Mouse (Mus musculus) left cerebral cortex, postnatal 25 days (tissue): ENCODE data around the gene Olfr958. TPM values are rescaled to one million over a fixed set of nuclear protein-coding genes. Genes with fewer than 3 reads are reported as not detected.

Experiments used
- DNase-seq, 2 experiments: peaks; one replicate each; pipeline ENCODE4 v3.0.0; 2022; ENCODE audit warnings: low spot score in 2 of 2, mixed read lengths in 1 of 2
- intact Hi-C: fragments of 180-260 bp; cut with DNase I; formaldehyde crosslinking; loops from one replicate; pipeline ENCODE4 v1.15.1; 2025
- total RNA-seq, 2 experiments: library from RNA; stranded (reverse); gene quantifications; 2 replicates each; pipeline ENCODE4 v1.2.3; 2021

Gene Olfr958
- total RNA-seq: not detected

DNA sequence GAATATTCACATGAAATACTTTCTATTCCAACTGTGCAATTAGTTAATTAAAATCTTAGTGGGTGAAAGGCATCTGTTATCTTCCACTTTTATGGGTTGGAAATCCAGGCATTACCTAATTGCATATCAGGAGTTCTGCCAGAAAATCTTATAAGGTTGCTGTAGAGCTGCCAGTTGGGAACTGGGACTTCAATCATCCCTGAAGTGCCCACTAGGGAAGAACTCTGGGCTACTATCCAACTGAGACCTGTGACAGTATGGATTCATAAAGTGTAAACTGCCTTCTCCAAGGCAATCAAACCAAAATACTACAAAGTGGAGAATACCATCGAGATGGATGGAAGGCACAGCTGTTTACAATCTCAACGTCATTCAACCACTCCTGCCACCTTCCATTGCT, at the start of gene Olfr958:
Gene Olfr958, minus strand, starts transcription at position 109 of the 400 bp plus-strand sequence.
- no peak for DNase-seq
- intact Hi-C loops: no loop called here

DNA sequence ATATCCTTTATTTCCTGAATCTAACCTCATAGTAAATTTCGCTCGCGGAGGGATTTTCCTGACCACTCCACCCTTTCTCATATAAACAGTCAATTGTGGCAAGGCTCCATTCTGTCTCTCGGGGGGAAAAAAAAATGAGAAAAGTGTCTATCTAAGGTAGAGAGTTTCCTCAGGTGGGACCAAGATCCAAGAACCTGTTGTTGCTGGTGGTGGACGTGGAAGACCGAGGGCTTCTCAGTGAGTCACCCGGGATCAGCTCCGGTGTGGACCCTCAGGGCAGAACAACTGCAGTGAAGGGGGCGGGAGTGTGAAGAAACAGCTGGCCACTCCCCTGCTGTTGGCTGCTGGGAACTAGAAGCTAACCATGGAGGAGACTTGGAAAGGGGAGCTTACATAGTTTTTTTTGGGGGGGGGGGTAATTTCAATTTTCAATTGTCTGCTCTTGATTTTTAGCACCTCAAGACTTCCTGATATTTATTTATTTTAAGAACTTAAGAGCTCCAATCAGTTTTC, 49.5 kb upstream of the Olfr958 start:
- intact Hi-C loops: loop anchor here (5.0 kb wide), 1 partner anchor 796 kb away; no protein-coding TSS in a partner anchor
- DNase-seq: no peak

DNA sequence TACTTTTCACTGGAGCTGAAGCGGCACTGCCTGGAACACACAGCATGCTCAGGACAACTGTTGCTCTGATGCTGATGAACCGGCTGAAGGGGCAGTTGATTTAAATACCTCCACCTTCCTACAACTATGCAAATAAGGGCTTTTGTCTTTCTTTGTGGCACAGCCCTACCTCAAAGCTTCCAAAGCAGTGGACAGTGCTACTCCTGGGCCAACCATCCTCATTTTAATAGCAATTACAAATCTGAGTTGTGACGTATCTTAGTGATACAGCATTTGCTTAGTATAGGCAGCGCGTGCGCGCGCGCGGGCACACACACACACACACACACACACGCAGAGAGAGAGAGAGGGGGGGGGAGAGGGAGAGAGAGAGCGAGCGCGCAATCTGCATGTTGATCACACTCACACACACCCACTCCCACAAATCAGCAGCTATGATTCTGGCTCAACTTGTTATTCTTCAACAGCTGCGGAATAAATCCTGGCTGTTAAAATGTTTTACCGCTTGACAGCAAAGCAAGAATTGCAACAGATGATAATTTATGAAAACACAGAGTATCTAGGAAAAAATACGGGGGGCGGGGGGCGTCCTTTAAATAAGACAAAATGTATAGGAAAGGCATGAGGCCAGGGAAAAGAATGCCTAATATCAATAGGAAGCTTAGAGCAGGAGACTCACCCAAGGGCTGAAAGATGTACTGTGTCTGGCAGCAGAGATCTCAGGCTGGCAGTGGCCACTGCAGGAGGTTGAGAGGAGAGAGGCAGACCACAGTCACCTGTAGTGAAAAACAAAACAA, 48.9 kb upstream of the Olfr958 start:
- DNase-seq: peak; percentile 22 to 25
- intact Hi-C loops: loop anchor here (5.0 kb wide), 1 partner anchor 795 kb away; no protein-coding TSS in a partner anchor

DNA sequence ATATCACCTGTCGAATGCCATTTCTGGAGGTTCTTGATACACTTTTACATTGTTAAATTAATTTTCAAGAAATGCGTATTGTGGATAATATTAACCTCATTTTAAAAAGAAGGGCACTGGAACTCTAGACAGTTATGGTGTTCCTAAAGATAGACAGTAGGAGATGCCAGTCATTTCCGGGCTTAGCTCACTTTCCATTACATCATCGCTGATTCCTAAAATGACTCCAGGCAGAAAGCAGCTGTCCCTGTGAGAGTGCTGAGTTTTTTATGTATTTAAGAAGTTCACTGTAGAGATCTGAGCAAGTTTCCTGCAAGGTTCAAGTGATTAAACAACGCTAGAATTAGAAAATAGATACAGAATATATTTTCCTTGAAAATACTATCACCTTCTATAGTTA, 23.2 kb upstream of the Olfr958 start:
- DNase-seq: peak in 1 of 2 experiments; percentile 56
- intact Hi-C loops: no loop called here

DNA sequence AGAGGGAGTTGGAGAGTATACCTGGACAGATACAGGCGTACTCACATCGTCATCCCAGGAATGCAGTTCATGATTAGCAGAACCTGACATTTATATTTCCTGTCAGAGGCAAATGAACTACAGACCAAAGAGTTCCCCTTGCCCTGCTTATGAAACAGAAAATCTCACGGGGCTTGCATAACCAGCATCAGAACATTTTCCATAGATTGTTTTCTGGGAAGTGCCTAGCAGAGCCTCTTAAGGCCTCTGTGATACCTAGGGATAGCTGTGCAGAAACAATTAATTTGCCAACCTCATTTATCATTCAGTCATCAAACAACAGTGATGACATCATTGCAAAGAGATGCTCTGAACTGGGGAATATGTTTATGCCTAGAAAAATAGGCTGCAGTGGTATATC, 21.6 kb upstream of the Olfr958 start, which contains the start of gene Olfr959:
Gene Olfr959, minus strand, starts transcription at position 101 of the 400 bp plus-strand sequence.
- intact Hi-C loops: no loop called here
- DNase-seq: no peak

DNA sequence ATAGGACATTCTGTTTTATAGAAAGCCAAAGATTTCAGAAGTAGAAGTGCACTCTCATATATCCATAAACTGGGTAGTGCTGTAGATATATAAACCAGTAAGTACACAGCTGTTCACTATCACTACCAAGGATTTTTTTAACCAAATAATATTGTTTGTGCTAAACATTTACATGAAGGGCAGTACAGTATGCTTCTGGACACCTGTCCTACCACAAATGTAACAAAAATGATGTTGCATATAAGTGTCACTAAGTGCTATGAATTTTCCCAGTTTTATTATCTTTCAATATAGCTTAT, 4.4 kb upstream of the Olfr958 start:
- no peak for DNase-seq
- intact Hi-C loops: no loop called here

DNA sequence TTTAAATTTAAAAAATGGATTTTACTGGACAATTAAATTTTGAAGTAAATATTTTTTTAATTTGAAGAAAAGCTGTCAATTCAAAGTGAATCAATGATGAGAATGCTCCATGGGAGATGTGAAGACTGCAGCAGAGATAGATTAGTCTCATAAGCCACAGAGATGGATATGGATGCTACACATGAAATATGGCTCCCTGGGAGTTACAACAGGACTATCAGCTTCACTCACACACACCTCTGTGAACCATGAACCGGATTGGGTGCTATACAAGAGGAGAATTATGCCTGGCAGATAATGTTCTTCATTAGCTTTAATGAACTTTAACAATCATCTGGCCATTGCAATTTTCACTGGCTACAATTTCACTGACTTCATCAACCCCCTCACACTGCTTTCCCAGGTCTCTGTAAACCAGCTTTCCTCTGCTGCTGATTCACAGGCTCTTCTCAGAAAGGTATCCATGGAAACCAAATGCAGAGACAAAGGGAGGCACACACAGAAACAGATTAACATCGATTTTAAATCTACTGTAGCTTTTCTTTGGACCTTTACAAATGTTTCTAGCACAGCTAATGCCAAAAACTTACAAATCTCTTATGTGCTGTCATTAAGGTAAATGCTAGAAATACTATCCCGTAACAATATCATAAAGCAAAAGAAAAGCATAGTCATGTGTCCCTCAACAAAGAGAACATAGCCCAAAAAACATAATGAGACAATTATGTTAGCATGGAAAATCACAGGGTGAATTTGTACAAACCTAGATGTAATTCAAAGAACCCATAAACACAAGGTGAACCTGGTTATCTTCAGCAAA, 3.9 kb upstream of the Olfr958 start:
- DNase-seq: peak; percentile 34 to 47
- intact Hi-C loops: no loop called here

DNA sequence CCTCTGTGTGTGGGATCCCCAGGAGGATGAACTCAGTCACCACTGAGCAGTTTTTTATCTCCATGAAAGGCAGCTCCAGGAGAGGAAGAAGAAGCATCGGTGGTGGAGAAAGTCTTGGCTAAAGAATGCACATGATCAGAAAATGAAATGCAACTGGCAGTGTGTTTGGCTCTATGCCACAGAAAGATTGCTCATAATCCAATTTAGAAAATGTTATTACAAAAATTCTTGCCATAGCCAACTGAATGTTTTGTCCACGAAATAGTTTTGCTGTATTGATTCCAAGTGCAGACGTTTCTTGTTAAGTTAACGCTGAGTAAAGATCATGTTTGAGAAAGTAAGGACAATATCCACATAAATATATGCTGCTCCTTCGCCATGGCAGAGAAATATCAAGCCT, 3.0 kb downstream of the Olfr958 start:
- peak; percentile 7 to 8 for DNase-seq
- intact Hi-C loops: no loop called here

DNA sequence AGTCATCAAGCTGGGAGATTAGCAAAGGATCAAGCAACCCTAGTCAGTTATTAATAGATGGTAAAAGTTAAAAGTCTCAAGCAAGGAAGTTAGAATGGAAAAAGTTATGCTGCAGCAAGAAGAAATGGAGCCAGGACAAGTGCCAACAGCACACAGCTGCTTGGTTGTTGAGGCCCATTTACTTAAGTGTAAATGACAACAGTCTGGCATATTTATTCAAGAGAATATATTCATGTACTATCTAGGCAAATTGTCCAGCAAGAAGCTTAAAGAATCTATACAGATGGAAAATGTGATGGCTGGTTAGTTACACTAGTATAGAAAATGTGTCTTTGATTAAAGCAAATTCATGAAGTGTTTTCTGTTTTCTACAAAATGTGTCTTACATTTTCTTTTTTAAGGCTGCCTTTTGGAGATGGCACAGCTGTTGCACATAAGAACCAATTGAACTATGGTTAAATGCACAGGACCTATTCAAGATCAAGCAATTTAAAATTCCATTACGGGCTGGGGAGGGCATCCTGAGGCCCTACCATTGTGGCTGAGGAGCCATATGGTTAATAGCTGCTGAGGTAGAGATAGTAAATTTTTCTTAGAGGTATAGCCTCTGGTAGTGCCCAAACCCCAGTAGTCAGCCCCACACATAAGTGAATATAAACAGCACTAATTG, 30.1 kb downstream of the Olfr958 start:
- intact Hi-C loops: no loop called here
- no peak for DNase-seq

DNA sequence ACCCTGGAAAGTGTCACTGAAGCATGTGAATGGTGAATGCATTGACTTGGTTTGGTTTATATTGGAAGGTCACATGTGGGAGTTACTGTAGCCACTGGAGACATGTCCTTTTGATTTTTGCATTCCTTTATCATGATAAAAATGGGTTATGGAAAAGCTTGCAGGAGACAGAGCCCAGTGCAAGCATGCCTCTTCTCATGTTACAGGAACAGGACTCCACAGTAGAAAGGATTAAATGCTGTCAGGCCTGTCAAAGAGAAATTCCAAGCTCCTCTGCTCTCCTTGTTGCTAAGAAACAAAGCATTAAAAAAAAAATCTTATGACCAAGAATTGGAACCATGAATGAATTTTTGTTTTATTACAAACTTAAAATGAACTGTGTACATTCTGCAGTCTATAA, 35.3 kb downstream of the Olfr958 start:
- no peak for DNase-seq
- intact Hi-C loops: no loop called here

DNA sequence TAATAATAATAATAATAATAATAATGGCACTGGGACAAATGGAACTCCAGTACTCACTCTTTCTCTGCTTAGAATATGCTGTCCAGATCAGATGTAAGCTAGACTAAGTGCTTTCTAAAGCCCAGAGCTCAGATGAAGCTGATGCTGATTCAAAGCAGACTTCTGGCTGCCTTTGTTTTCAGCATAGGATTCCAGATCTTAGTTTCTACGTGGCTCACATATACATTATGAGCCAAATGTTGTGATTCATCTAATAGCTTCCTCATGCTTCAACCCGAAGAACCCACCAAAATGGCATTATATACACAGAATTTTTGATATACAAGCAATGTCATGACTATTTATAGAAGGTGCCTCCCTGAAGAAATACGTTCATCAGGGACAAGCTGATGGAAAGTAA, 38.3 kb downstream of the Olfr958 start, which contains the start of gene Olfr957:
Gene Olfr957, minus strand, starts transcription at position 279 of the 400 bp plus-strand sequence.
- no peak for DNase-seq
- intact Hi-C loops: no loop called here

DNA sequence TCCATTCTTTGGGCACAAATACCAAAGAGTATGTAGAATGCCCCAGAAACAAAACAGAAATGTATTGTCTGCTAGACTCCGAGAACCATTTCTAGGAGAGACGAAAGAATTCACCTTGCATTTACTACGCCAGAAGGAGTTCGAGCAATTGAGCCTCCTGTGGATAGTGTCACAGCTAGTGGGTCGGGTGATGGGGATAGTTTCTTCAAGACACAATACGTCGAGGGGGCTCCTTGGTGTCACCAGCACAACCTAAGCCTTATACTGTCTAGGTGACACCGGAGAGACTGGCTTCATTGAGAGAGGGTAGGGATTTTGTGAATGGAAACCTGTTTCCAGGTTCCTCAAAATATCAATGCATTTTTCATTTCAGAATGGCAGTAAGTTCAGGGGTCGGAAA, 44.4 kb downstream of the Olfr958 start:
- no peak for DNase-seq
- intact Hi-C loops: loop anchor here (2.0 to 10.0 kb wide), 3 partner anchors 103 to 705 kb away; no protein-coding TSS in a partner anchor

DNA sequence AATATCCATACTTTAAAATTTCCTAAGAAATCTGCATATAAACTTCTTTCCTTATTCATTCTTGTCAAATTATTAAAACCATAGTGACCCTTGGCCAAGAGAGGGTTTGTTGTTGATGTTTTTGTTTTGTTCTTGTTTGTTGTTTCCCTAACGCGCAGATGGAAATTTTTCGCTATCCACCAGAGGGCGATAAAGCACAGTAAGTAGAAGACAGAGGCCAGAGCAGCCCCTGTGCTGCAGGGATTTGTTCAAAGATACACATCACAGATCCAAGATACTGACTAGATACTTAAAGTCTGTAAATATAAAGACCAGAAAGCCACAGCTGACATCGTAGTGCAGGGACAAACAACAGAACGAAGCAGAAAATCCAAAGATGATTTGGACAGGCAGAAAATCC, 44.9 kb downstream of the Olfr958 start:
- intact Hi-C loops: loop anchor here (2.0 to 10.0 kb wide), 3 partner anchors 104 to 706 kb away; no protein-coding TSS in a partner anchor
- peak; percentile 58 to 67 for DNase-seq

Other genes with a start within 250 kb of the Olfr958 start
- gene Olfr948, start 228.0 kb downstream of the Olfr958 start, total RNA-seq: not detected
- not detected for gene Olfr951, start 166.6 kb downstream of the Olfr958 start, total RNA-seq
- not detected for gene Olfr952, start 126.9 kb downstream of the Olfr958 start, total RNA-seq
- gene Olfr954, start 97.4 kb downstream of the Olfr958 start, total RNA-seq: not detected
- gene Olfr955, start 82.1 kb downstream of the Olfr958 start, total RNA-seq: not detected
- gene Olfr44, start 60.1 kb downstream of the Olfr958 start, total RNA-seq: not detected
- not detected for gene Olfr957, start 38.2 kb downstream of the Olfr958 start, total RNA-seq
- not detected for gene Olfr959, start 21.5 kb upstream of the Olfr958 start, total RNA-seq
- 1 to 10 TPM; 5.3 to 7.1 TPM for gene AW551984, start 50.3 kb upstream of the Olfr958 start, total RNA-seq
- gene Olfr148, start 56.6 kb upstream of the Olfr958 start, total RNA-seq: not detected
- not detected for gene Olfr960, start 67.3 kb upstream of the Olfr958 start, total RNA-seq
- not detected for gene Olfr961, start 91.0 kb upstream of the Olfr958 start, total RNA-seq
- gene Olfr963, start 113.2 kb upstream of the Olfr958 start, total RNA-seq: not detected
- not detected for gene Olfr149, start 153.1 kb upstream of the Olfr958 start, total RNA-seq
- gene Olfr965, start 157.3 kb upstream of the Olfr958 start, total RNA-seq: not detected
- gene Olfr150, start 176.9 kb upstream of the Olfr958 start, total RNA-seq: not detected
- not detected for gene Olfr967, start 192.2 kb upstream of the Olfr958 start, total RNA-seq
- gene Olfr968, start 229.2 kb upstream of the Olfr958 start, total RNA-seq: not detected
- not detected for gene Olfr969, start 236.9 kb upstream of the Olfr958 start, total RNA-seq